Mouse (Mus musculus) left cerebral cortex, postnatal 10 days (tissue): Measurements from ENCODE around the gene Kprp. TPM values are rescaled to one million over a fixed set of nuclear protein-coding genes. Genes with fewer than 3 reads are reported as not detected.
"Not testable (repeated sequence)": the region's sequence is repeated elsewhere in the genome, so short reads cannot be mapped to it uniquely, and the experiment has no call there.

Source experiments
- DNase-seq, 2 experiments: peaks; one replicate each; pipeline ENCODE4 v3.0.0; 2021 to 2022; ENCODE audit warnings: low spot score in 2 of 2, mixed read lengths in 1 of 2; ENCODE audit errors: extremely low spot score in 1 of 2
- intact Hi-C: fragments of 180-260 bp; cut with DNase I; formaldehyde crosslinking; loops from one replicate; pipeline ENCODE4 v1.15.1; 2025
- total RNA-seq, 2 experiments: library from RNA; stranded (reverse); gene quantifications; 2 replicates each; pipeline ENCODE4 v1.2.3; 2021

The Kprp gene
- total RNA-seq: not detected

- intact Hi-C loops: no loop called here
- DNase-seq: no peak
Measured at GRCm38 (mm10) chr3:92827108-92827507, at the start of gene Kprp. Kprp (minus strand) TSS chr3:92827247.

DNA sequence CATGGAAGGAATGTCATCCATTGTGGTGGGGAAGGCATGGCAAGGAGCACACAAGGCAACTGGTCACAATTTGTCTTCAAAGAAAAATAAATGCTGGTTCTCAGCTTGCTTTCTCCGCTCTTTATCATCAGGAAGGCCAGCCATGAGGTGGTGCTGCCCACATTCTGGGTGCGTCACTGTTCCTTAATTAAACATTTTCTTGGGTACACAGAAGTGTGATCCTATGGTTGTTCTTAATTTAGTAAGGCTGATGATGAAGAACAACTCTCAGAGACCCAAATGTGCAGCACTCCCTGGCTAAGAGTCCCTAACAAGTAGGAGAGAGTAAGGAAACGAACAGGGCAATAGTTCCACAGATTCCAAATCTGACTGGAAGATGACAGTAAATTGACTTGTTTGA, 47.1 kb upstream of the Kprp start:
- intact Hi-C loops: no loop called here
- no peak for DNase-seq

GRCm38 (mm10) chr3:92870116-92870515, 43.1 kb upstream of the Kprp start, which contains the start of gene 2310050C09Rik:
2310050C09Rik (minus strand) TSS chr3:92870216.
- no peak for DNase-seq
- intact Hi-C loops: no loop called here

DNA sequence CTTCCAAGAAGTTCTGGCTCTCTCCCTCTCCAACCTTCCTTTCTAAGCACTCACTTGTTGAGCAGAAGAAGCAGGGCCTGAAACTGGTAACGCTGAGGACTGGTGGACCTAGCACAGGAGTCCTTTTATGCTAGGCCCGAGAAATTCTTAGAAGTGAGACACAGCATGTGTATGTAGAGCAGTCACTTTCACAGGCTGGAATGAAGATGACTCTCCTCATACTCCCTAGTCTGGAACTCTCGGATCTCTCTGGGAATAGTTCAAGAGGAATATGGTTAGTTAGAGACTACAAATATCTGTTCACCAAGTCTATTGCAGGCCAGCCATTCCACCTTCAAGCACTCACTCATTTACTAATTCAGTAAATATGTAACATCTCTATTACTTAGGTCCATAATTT, 24.1 kb upstream of the Kprp start, which contains the start of gene Lce1l:
Gene Lce1l, minus strand, starts transcription at position 101 of the 400 bp plus-strand sequence.
- no peak for DNase-seq
- intact Hi-C loops: no loop called here

GRCm38 (mm10) chr3:92825808-92826207, 1.2 kb downstream of the Kprp start:
- DNase-seq: no peak
- intact Hi-C loops: no loop called here

- intact Hi-C loops, DNase-seq: not testable (repeated sequence)
Measured at GRCm38 (mm10) chr3:92816036-92816435, 11.0 kb downstream of the Kprp start.

- no peak for DNase-seq
- intact Hi-C loops: no loop called here
Measured at GRCm38 (mm10) chr3:92815581-92815980, 11.5 kb downstream of the Kprp start.

- no peak for DNase-seq
- intact Hi-C loops: no loop called here
Measured at GRCm38 (mm10) chr3:92807791-92808190, 19.3 kb downstream of the Kprp start, which contains the start of gene Lce1k. Lce1k (minus strand) TSS chr3:92807891.

GRCm38 (mm10) chr3:92790414-92790813, 36.6 kb downstream of the Kprp start, which contains the start of gene Lce1j:
Lce1j (minus strand) TSS chr3:92790514.
- no peak for DNase-seq
- intact Hi-C loops: no loop called here

GRCm38 (mm10) chr3:92778799-92779198, 48.2 kb downstream of the Kprp start, which contains the start of gene Lce1i:
Lce1i (minus strand) TSS chr3:92778899.
- intact Hi-C loops: no loop called here
- no peak for DNase-seq

Other genes starting within 250 kb of the Kprp start
- not detected for gene Smcp, start 238.2 kb downstream of the Kprp start, total RNA-seq
- not detected for gene 2210017I01Rik, start 219.8 kb downstream of the Kprp start, total RNA-seq
- not detected for gene Lce6a, start 205.6 kb downstream of the Kprp start, total RNA-seq
- not detected for gene Lce1a1, start 178.9 kb downstream of the Kprp start, total RNA-seq
- gene Lce1b, start 170.3 kb downstream of the Kprp start, total RNA-seq: not detected
- not detected for gene Lce1a2, start 156.9 kb downstream of the Kprp start, total RNA-seq
- not detected for gene Lce1c, start 148.0 kb downstream of the Kprp start, total RNA-seq
- not detected for gene Lce1d, start 140.0 kb downstream of the Kprp start, total RNA-seq
- gene Lce1e, start 118.2 kb downstream of the Kprp start, total RNA-seq: not detected
- not detected for gene Lce1f, start 106.9 kb downstream of the Kprp start, total RNA-seq
- not detected for gene Gm38119, start 88.2 kb downstream of the Kprp start, total RNA-seq
- not detected for gene Lce1g, start 74.9 kb downstream of the Kprp start, total RNA-seq
- gene Lce1h, start 62.2 kb downstream of the Kprp start, total RNA-seq: not detected
- gene Lce1i, start 48.3 kb downstream of the Kprp start, total RNA-seq: not detected
- not detected for gene Lce1j, start 36.7 kb downstream of the Kprp start, total RNA-seq
- gene Lce1k, start 19.4 kb downstream of the Kprp start, total RNA-seq: not detected
- not detected for gene Lce1l, start 24.0 kb upstream of the Kprp start, total RNA-seq
- not detected for gene 2310050C09Rik, start 43.0 kb upstream of the Kprp start, total RNA-seq
- gene Lce3a, start 99.0 kb upstream of the Kprp start, total RNA-seq: not detected
- not detected for gene Lce3b, start 105.7 kb upstream of the Kprp start, total RNA-seq
- not detected for gene Lce3c, start 117.2 kb upstream of the Kprp start, total RNA-seq
- gene Lce3d, start 130.1 kb upstream of the Kprp start, total RNA-seq: not detected
- not detected for gene Lce3e, start 139.8 kb upstream of the Kprp start, total RNA-seq
- not detected for gene Lce3f, start 165.0 kb upstream of the Kprp start, total RNA-seq
- not detected for gene Crct1, start 188.4 kb upstream of the Kprp start, total RNA-seq
- gene Lce1m, start 191.8 kb upstream of the Kprp start, total RNA-seq: not detected
- gene Gm4858, start 241.6 kb upstream of the Kprp start, total RNA-seq: not detected